Mouse (Mus musculus) E14TG2a.4 (cell line): ENCODE measurements at regions not wholly inside any gene's neighbourhood (a gene's known extent, or its start where the extent isn't known, plus 50 kb on each side); places are given as distances from the start of the nearest gene placed in this dataset.
A peak's percentile ranks its signal among the peaks of the same experiment; 100 is the strongest.

Experiments
- H3K27me3 ChIP-seq: 2 replicates; pipeline ENCODE4 v1.6.1; 2014; ENCODE audit warnings: low read length, control low read depth; ENCODE audit not compliant: insufficient read depth
- H3K36me3 ChIP-seq: 2 replicates; pipeline ENCODE4 v1.6.1; 2014; ENCODE audit warnings: low read length, control low read depth; ENCODE audit not compliant: insufficient read depth
- H3K4me1 ChIP-seq: replicated peaks from 2 replicates; pipeline ENCODE4 v1.6.1; 2014; ENCODE audit warnings: low read depth, low read length, control low read depth
- H3K4me3 ChIP-seq: replicated peaks from 2 replicates; pipeline ENCODE4 v1.5.1; 2014; ENCODE audit warnings: mild to moderate bottlenecking, low read length
- H3K9me3 ChIP-seq: 2 replicates; pipeline ENCODE4 v1.6.1; 2014; ENCODE audit warnings: low read length, control low read depth
- CTCF ChIP-seq: conservative IDR thresholded peaks from 2 replicates; pipeline ENCODE4 v1.5.1; 2014; ENCODE audit warnings: low read length
- NANOG ChIP-seq: IDR thresholded peaks from 2 replicates; pipeline ENCODE4 v1.6.1; 2014; ENCODE audit warnings: borderline replicate concordance, low read length, mixed read lengths
- POU5F1 ChIP-seq: IDR thresholded peaks from 2 replicates; pipeline ENCODE4 v1.6.1; 2014; ENCODE audit warnings: low read length, borderline replicate concordance

DNA sequence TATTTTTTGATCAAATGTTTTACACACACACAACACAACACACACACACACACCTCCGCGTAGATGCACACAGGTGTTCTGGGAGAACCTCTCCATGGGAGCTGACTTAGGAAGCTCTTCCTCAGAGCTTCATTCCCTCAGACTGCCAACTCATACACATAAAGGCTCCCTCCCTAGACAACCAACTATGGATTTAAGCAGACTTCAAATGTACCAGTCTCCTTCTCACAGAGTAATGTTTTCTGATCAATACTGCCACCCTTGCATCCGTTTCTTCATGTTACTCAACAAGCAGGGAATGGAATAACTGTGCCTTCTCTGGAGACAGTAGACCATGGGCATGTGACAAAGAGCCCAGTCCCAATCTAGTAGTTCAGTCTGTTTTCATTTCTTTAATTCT, 219.0 kb downstream of the Mef2c start:
- Histone ChIP-seq H3K36me3 (no peaks in the 10 kb centered on the region), H3K27me3 (peaks cover 94% of the 10 kb centered on the region), H3K9me3 (no peaks in the 10 kb centered on the region), H3K4me1 (peaks cover 27% of the 10 kb centered on the region), H3K4me3 (no peak overlapping the region)
- TF ChIP-seq CTCF (no peak), NANOG (no peak), POU5F1 (no peak)

DNA sequence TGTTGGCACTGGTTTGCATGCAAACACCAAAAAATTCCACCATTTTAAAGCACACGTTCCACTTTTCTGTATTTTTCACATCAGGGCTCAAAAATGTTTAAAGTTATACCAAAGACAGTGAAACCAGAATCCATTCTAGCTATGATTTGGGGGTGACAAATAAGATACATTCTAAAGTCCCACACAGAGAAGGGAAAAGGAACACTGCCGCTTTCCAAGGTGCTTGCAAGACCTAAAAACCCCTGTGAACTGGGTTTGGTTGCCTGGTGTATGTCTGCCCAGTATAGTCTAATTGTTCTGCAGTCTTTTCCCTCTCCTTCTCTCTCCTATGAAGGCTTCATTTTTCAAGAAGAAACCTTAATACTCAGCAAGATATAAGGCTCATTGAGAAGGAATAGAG, 219.6 kb downstream of the Mef2c start:
- TF ChIP-seq NANOG (no peak), CTCF (no peak), POU5F1 (no peak)
- H3K27me3 ChIP-seq: peaks cover 92% of the 10 kb centered on the region

DNA sequence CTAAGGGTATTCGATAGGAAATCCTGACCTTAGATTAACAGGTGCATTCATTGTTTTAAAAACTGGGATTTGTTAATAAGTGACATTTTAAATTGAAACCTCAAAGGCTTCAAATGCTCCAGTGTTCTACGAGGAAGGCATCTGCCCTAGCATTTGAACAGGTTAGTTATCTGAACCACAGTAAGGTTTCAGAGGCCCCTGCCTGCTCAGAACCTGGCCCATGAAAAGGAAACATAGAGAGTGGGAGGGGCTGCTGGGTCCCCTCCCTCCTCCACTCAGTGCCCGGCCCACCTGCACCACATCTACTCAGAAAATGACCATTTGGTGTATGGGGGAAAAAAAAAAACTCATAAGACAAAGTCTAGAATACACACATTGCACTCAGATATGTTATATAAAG, 220.4 kb downstream of the Mef2c start:
- TF ChIP-seq CTCF (no peak), POU5F1 (no peak), NANOG (no peak)
- Histone ChIP-seq H3K27me3 (peaks cover 89% of the 10 kb centered on the region), H3K36me3 (no peaks in the 10 kb centered on the region), H3K4me1 (peaks cover 32% of the 10 kb centered on the region), H3K4me3 (no peak overlapping the region), H3K9me3 (no peaks in the 10 kb centered on the region)

More for the DNA sequence above, 219.6 kb downstream of the Mef2c start:
- H3K9me3 ChIP-seq: no peaks in the 10 kb centered on the region
- H3K4me3 ChIP-seq: no peak overlapping the region
- peaks cover 28% of the 10 kb centered on the region for H3K4me1 ChIP-seq
- H3K36me3 ChIP-seq: no peaks in the 10 kb centered on the region

DNA sequence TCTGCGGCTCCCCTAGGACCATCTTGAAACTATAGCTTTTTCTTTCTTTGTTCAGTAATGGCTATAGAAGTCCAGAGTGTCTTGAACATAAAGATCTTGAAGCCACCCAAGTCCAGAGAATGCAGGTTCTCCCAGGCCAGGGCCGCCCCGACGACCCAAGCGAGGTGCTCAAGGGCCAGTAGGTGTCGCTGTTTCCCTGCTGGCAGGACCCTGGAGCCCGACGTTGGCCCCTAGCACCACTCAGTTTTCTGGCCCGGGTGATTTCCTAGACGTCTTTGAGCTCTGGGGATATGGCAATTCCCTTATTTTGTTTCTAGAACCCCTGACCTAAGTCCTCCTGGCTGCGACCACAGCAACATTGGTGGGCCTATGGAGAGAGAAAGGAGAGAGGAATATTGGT, 221.2 kb downstream of the Mef2c start:
- H3K9me3 ChIP-seq: no peaks in the 10 kb centered on the region
- H3K4me1 ChIP-seq: peaks cover 39% of the 10 kb centered on the region

DNA sequence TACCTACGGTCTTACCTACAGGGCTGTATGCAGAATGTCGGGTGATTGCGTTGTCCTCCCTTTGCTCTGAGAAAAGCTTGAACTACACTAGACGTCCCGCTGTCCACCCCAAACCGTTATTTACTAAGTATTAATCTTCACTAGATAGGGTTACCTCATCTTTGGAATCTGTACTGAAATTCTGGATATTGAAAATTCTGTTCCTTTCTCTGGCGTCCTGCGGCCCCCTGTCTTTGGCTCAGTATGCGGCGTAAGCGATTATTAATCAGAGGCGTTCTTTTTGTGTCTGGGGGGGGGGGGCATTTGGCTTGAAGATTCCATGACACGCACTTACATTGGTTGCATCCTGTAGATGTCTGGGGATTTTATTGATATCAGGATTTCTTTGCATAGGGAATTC, 222.0 kb downstream of the Mef2c start:
- TF ChIP-seq POU5F1 (no peak), NANOG (no peak), CTCF (no peak)
- Histone ChIP-seq H3K36me3 (no peaks in the 10 kb centered on the region), H3K9me3 (no peaks in the 10 kb centered on the region), H3K27me3 (peaks cover 84% of the 10 kb centered on the region), H3K4me3 (no peak overlapping the region), H3K4me1 (peaks cover 41% of the 10 kb centered on the region)

More for the DNA sequence above, 221.2 kb downstream of the Mef2c start:
- Histone ChIP-seq H3K27me3 (peaks cover 89% of the 10 kb centered on the region), H3K36me3 (no peaks in the 10 kb centered on the region), H3K4me3 (no peak overlapping the region)
- no peak for TF ChIP-seq NANOG
- TF ChIP-seq CTCF: peak; percentile 83

DNA sequence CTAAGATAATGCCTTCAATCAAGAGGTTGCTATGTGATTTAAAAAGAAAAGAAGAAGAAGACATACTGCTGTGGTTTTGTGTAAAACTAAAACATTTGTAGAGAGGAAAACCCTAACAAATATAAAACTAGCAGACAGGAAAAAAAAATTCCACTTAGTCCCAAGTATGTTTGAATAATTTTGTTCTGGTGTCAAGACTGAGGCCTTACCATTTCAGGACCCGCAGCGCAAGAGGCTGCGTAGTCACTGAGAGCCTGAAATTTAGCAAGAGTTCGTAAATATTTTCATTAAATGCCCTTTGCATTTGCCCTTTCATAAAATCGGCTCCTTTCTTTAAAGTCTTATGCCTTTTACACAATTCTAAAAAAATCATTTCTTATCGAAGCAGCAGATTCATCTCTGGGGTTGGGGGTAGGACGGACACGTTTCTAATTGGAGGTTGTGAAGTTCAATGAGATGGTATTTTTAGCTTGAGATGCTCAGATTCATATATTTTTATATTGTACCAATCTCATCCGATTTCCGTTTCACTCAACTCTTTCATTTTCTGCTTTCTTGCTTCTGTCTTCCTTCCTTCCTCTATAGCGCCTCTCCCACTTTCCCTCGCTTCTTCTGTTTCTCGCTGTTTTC, 222.6 kb downstream of the Mef2c start:
- Histone ChIP-seq H3K4me1 (peaks cover 35% of the 10 kb centered on the region), H3K4me3 (peak overlapping the region; percentile 63), H3K27me3 (peaks cover 78% of the 10 kb centered on the region), H3K36me3 (no peaks in the 10 kb centered on the region), H3K9me3 (no peaks in the 10 kb centered on the region)
- TF ChIP-seq POU5F1: no peak
- no peak for TF ChIP-seq NANOG
- no peak for TF ChIP-seq CTCF

DNA sequence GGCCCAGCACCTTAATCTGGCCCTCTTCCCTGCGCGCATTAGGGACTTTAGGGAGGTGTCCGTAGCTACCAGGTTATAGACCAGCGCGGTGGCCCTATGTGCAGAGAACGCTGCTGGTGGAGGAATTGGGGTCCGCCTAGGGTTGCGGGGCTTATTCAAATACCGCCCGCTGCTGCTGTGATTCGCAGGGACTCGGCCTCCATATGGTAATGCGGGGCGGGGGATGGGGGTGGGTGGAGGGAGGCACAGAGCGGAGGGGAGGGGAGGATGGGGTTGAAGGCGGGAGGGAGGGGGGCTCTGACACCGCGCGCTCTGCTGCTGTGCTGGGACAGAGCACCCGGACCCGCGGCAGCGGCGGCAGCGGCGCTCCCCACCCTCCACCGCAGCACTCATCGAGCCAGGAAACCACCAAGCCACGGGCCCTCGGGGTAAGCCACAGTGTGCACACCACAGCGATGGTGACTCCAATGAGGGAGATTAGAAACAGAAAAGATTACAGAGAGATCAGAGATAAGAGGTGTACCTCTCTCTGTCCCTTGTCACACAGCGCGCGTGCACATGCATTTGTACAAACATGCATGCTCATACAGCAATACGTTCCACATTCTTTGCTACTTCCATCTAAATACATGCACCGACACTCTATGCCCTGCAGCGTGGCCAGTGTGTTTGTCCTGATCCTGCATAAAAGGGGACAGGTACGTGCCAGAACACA, 223.4 kb downstream of the Mef2c start:
- H3K9me3 ChIP-seq: no peaks in the 10 kb centered on the region
- no peaks in the 10 kb centered on the region for H3K36me3 ChIP-seq
- TF ChIP-seq NANOG: no peak
- no peak for TF ChIP-seq CTCF
- TF ChIP-seq POU5F1: no peak
- peaks cover 34% of the 10 kb centered on the region for H3K4me1 ChIP-seq
- peak overlapping the region; percentile 64 for H3K4me3 ChIP-seq
- peaks cover 73% of the 10 kb centered on the region for H3K27me3 ChIP-seq

DNA sequence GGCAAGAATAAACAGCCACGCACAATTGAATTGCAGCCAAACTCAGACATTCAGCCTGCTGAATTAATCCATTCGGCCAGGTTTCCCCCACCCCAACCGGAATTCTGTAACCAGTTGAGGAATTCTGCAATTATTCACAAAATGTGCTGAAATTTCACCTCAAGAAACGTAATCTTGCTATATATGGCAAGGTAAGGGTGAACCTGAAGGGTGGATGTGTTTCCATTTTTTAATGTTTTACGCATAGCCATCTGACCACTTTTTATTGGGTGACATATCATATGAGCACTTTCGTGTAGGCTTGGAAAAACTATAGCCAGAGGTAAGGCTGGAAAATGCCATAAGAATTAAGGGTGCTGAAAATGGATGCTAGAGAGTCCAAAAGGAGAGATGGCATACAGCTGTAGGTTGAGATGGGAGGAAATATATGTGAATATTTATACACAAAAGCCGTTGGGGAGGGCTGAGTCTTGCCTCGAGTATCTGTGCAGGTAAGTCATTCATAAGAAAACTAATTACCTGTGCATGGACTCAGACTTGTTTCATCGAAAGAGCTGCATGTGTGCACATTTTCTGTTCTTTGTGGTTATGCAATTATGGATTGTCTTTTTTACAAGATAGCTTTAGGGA, 224.0 kb downstream of the Mef2c start:
- H3K36me3 ChIP-seq: no peaks in the 10 kb centered on the region
- TF ChIP-seq NANOG (no peak), CTCF (no peak), POU5F1 (no peak)
- H3K27me3 ChIP-seq: peaks cover 73% of the 10 kb centered on the region
- H3K4me3 ChIP-seq: peak overlapping the region; percentile 64
- no peaks in the 10 kb centered on the region for H3K9me3 ChIP-seq
- H3K4me1 ChIP-seq: peaks cover 38% of the 10 kb centered on the region
